Mouse (Mus musculus): ENCODE measurements around the gene Hsd3b2.
"Not testable (repeated sequence)": the region's sequence is repeated elsewhere in the genome, so short reads cannot be mapped to it uniquely, and the experiment has no call there.

The Hsd3b2 gene

GRCm38 (mm10) chr3:98724376-98724775 is at the start of gene Hsd3b2:
Gene Hsd3b2, minus strand, starts transcription at chr3:98724543.
- no peak for DNase-seq

GRCm38 (mm10) chr3:98764155-98764554 is 39.8 kb upstream of the Hsd3b2 start:
- DNase-seq, result no peak

- no peak for DNase-seq
These were observed 32.5 kb upstream of the Hsd3b2 start for GRCm38 (mm10) chr3:98756836-98757235.

GRCm38 (mm10) chr3:98752171-98752570 is 27.8 kb upstream of the Hsd3b2 start:
- no peak for DNase-seq

GRCm38 (mm10) chr3:98741043-98741442 is 16.7 kb upstream of the Hsd3b2 start:
- DNase-seq, result not testable (repeated sequence)

- no peak for DNase-seq
These were observed 10.0 kb upstream of the Hsd3b2 start for GRCm38 (mm10) chr3:98734340-98734739.

GRCm38 (mm10) chr3:98733724-98734123 is 9.4 kb upstream of the Hsd3b2 start:
- no peak for DNase-seq

- no peak for DNase-seq
These were observed 1.9 kb upstream of the Hsd3b2 start for GRCm38 (mm10) chr3:98726281-98726680.

GRCm38 (mm10) chr3:98720740-98721139 is 3.6 kb downstream of the Hsd3b2 start:
- DNase-seq, result no peak

- DNase-seq, result no peak
These were observed 41.9 kb downstream of the Hsd3b2 start for GRCm38 (mm10) chr3:98682401-98682800.

GRCm38 (mm10) chr3:98680786-98681185 is 43.6 kb downstream of the Hsd3b2 start:
- DNase-seq, result no peak

Measured in embryo, embryonic 11 days (tissue).